Mouse (Mus musculus): ENCODE measurements around the gene Dcbld2. TPM values are rescaled to one million over a fixed set of nuclear protein-coding genes. Genes with fewer than 3 reads are reported as not detected.

Gene Dcbld2
- 12.2 and 13.2 TPM in 2 replicates for polyA plus RNA-seq (2016; fragmentation: Nextera tagmentation; extraction: Ambion mirVana)

GRCm38 (mm10) chr16:58408062-58408486 lies at the start of gene Dcbld2:
TSS of gene Dcbld2 (plus strand) at chr16:58408443.
- Histone ChIP-seq H3K27ac (peak within 1 kb of the TSS; percentile 96), H3K4me3 (peak within 1 kb of the TSS; percentile 96), H3K27me3 (ENCODE audit: insufficient read depth, poor library complexity, severe bottlenecking) (no peaks in the 10 kb centered on the region), H3K4me1 (peaks cover 17% of the 10 kb centered on the region), H3K9me3 (no peaks in the 10 kb centered on the region), H3K36me3 (no peaks in the 10 kb centered on the region)
- DNase-seq (ENCODE audit: low spot score) = peak; percentile 100
- 0% methylated on average over 29 of the region's 32 CpGs for WGBS

GRCm38 (mm10) chr16:58377170-58377569 lies 31.1 kb upstream of the Dcbld2 start:
- whole genome bisulfite sequencing = 47% methylated on average over 1 of the region's 1 CpGs
- no peak overlapping the region for H3K27ac ChIP-seq
- no peaks in the 10 kb centered on the region for H3K4me1 ChIP-seq
- no peak overlapping the region for H3K4me3 ChIP-seq
- no peaks in the 10 kb centered on the region for H3K36me3 ChIP-seq
- no peaks in the 10 kb centered on the region for H3K9me3 ChIP-seq
- H3K27me3 ChIP-seq (ENCODE audit: insufficient read depth, poor library complexity, severe bottlenecking) = no peaks in the 10 kb centered on the region
- no peak for DNase-seq (ENCODE audit: low spot score)

GRCm38 (mm10) chr16:58377756-58378503 lies 30.3 kb upstream of the Dcbld2 start:
- no peaks in the 10 kb centered on the region for H3K27me3 ChIP-seq (ENCODE audit: insufficient read depth, poor library complexity, severe bottlenecking)
- no peak overlapping the region for H3K27ac ChIP-seq
- no peak overlapping the region for H3K4me3 ChIP-seq
- H3K36me3 ChIP-seq = no peaks in the 10 kb centered on the region
- H3K9me3 ChIP-seq = no peaks in the 10 kb centered on the region
- DNase-seq (ENCODE audit: low spot score) = no peak
- no peaks in the 10 kb centered on the region for H3K4me1 ChIP-seq
- 64% methylated on average over 13 of the region's 13 CpGs for WGBS

- H3K36me3 ChIP-seq = no peaks in the 10 kb centered on the region
- H3K27ac ChIP-seq = no peak overlapping the region
- H3K27me3 ChIP-seq (ENCODE audit: insufficient read depth, poor library complexity, severe bottlenecking) = no peaks in the 10 kb centered on the region
- no peaks in the 10 kb centered on the region for H3K9me3 ChIP-seq
- no peaks in the 10 kb centered on the region for H3K4me1 ChIP-seq
- no peak overlapping the region for H3K4me3 ChIP-seq
- DNase-seq (ENCODE audit: low spot score) = no peak
- 89% methylated on average over 4 of the region's 4 CpGs for WGBS
These were observed 21.9 kb upstream of the Dcbld2 start for GRCm38 (mm10) chr16:58386241-58386757.

- Histone ChIP-seq H3K27me3 (ENCODE audit: insufficient read depth, poor library complexity, severe bottlenecking) (no peaks in the 10 kb centered on the region), H3K36me3 (no peaks in the 10 kb centered on the region), H3K9me3 (no peaks in the 10 kb centered on the region), H3K4me3 (no peak overlapping the region), H3K27ac (no peak overlapping the region), H3K4me1 (peaks cover 4% of the 10 kb centered on the region; the same call in 1 of the 2 replicates)
- WGBS = 52% methylated on average over 7 of the region's 7 CpGs
- no peak for DNase-seq (ENCODE audit: low spot score)
These were observed 19.0 kb upstream of the Dcbld2 start for GRCm38 (mm10) chr16:58389143-58389755.

- Histone ChIP-seq H3K36me3 (no peaks in the 10 kb centered on the region), H3K4me3 (no peak overlapping the region), H3K4me1 (peaks cover 4% of the 10 kb centered on the region; the same call in 1 of the 2 replicates), H3K9me3 (no peaks in the 10 kb centered on the region), H3K27me3 (ENCODE audit: insufficient read depth, poor library complexity, severe bottlenecking) (no peaks in the 10 kb centered on the region), H3K27ac (no peak overlapping the region)
- DNase-seq (ENCODE audit: low spot score) = no peak
- WGBS = 67% methylated on average over 3 of the region's 3 CpGs
These were observed 15.2 kb upstream of the Dcbld2 start for GRCm38 (mm10) chr16:58393036-58393435.

GRCm38 (mm10) chr16:58394156-58394555 lies 14.1 kb upstream of the Dcbld2 start:
- no peak for DNase-seq (ENCODE audit: low spot score)
- Histone ChIP-seq H3K27ac (no peak overlapping the region), H3K27me3 (ENCODE audit: insufficient read depth, poor library complexity, severe bottlenecking) (no peaks in the 10 kb centered on the region), H3K36me3 (no peaks in the 10 kb centered on the region), H3K4me3 (no peak overlapping the region), H3K9me3 (no peaks in the 10 kb centered on the region), H3K4me1 (peaks cover 4% of the 10 kb centered on the region; the same call in 1 of the 2 replicates)
- 70% methylated on average over 5 of the region's 5 CpGs for WGBS

- no peaks in the 10 kb centered on the region for H3K4me1 ChIP-seq
- no peaks in the 10 kb centered on the region for H3K27me3 ChIP-seq (ENCODE audit: insufficient read depth, poor library complexity, severe bottlenecking)
- H3K4me3 ChIP-seq = no peak overlapping the region
- no peaks in the 10 kb centered on the region for H3K36me3 ChIP-seq
- no peak for DNase-seq (ENCODE audit: low spot score)
- H3K9me3 ChIP-seq = no peaks in the 10 kb centered on the region
- 91% methylated on average over 3 of the region's 3 CpGs for whole genome bisulfite sequencing
- H3K27ac ChIP-seq = no peak overlapping the region
These were observed 9.6 kb upstream of the Dcbld2 start for GRCm38 (mm10) chr16:58398604-58399003.

- WGBS = 85% methylated on average over 2 of the region's 2 CpGs
- Histone ChIP-seq H3K9me3 (no peaks in the 10 kb centered on the region), H3K4me3 (no peak overlapping the region), H3K27me3 (ENCODE audit: insufficient read depth, poor library complexity, severe bottlenecking) (no peaks in the 10 kb centered on the region), H3K27ac (no peak overlapping the region), H3K36me3 (no peaks in the 10 kb centered on the region), H3K4me1 (no peaks in the 10 kb centered on the region)
- no peak for DNase-seq (ENCODE audit: low spot score)
These were observed 7.2 kb upstream of the Dcbld2 start for GRCm38 (mm10) chr16:58401079-58401478.

GRCm38 (mm10) chr16:58404665-58405064 lies 3.6 kb upstream of the Dcbld2 start:
- Histone ChIP-seq H3K36me3 (no peaks in the 10 kb centered on the region), H3K4me3 (no peak overlapping the region), H3K4me1 (no peaks in the 10 kb centered on the region), H3K27ac (no peak overlapping the region), H3K9me3 (no peaks in the 10 kb centered on the region), H3K27me3 (ENCODE audit: insufficient read depth, poor library complexity, severe bottlenecking) (no peaks in the 10 kb centered on the region)
- 71% methylated on average over 7 of the region's 7 CpGs for WGBS
- DNase-seq (ENCODE audit: low spot score) = no peak

- WGBS = 75% methylated on average over 4 of the region's 4 CpGs
- no peaks in the 10 kb centered on the region for H3K36me3 ChIP-seq
These were observed 3.0 kb upstream of the Dcbld2 start for GRCm38 (mm10) chr16:58405271-58405670.

GRCm38 (mm10) chr16:58408487-58409281 lies 441 bp downstream of the Dcbld2 start:
- Histone ChIP-seq H3K36me3 (no peaks in the 10 kb centered on the region), H3K27me3 (ENCODE audit: insufficient read depth, poor library complexity, severe bottlenecking) (no peaks in the 10 kb centered on the region), H3K9me3 (no peaks in the 10 kb centered on the region), H3K4me3 (peak overlapping the region; percentile 96), H3K4me1 (peaks cover 23% of the 10 kb centered on the region), H3K27ac (peak overlapping the region; percentile 96)
- WGBS = under 1% methylated on average over 73 of the region's 89 CpGs
- DNase-seq (ENCODE audit: low spot score) = peak; percentile 83

More at GRCm38 (mm10) chr16:58405271-58405670, 3.0 kb upstream of the Dcbld2 start:
- no peaks in the 10 kb centered on the region for H3K9me3 ChIP-seq
- peak; percentile 64 for DNase-seq (ENCODE audit: low spot score)
- no peaks in the 10 kb centered on the region for H3K27me3 ChIP-seq (ENCODE audit: insufficient read depth, poor library complexity, severe bottlenecking)
- H3K4me1 ChIP-seq = no peaks in the 10 kb centered on the region
- no peak overlapping the region for H3K27ac ChIP-seq
- H3K4me3 ChIP-seq = no peak overlapping the region
